In genomic region chr7:124131312-124131711, GRCm38 (mm10) we compare ENCODE assay signal across 8 mouse cellular contexts.
A peak's percentile ranks its signal among the peaks of the same experiment; 100 is the strongest.
DNase-seq lines count a peak whose midpoint lies in the region; ATAC-seq lines count a peak whose summit lies in the region.

No protein-coding gene starts in this region.

- no peak overlapping the region for H3K9ac ChIP-seq in intestine, embryonic 16.5 days (ENCODE audit: low read depth, low read length)

- DNase-seq in adrenal gland, postnatal 25 days = peak; percentile 8
- DNase-seq in adrenal gland, adult 2 months = no peak
- DNase-seq in brain, adult 2 months (ENCODE audit: low read depth, low spot score) = peak; percentile 97
- DNase-seq in frontal cortex, postnatal 14 days (ENCODE audit: low spot score in 2 of 2) = peak; percentile 32 to 50
- peak; percentile 74 to 77 for DNase-seq in layer of hippocampus, postnatal 36 days
- peak; percentile 18 for DNase-seq in retina, postnatal 1 day
- DNase-seq in MN1 (ENCODE audit: low spot score) = no peak

- H3K27ac ChIP-seq in intestine, embryonic 16.5 days (ENCODE audit: low read length) = no peak overlapping the region

- no peaks in the 10 kb centered on the region for H3K36me3 ChIP-seq in intestine, embryonic 16.5 days (ENCODE audit: control insufficient read depth, insufficient read depth, low read length)

- H3K9me3 ChIP-seq in intestine, embryonic 16.5 days (ENCODE audit: control insufficient read depth, low read length) = no peaks in the 10 kb centered on the region

- no peak overlapping the region for H3K4me3 ChIP-seq in intestine, embryonic 16.5 days (ENCODE audit: low read length)

- ATAC-seq in intestine, embryonic 16.5 days = no peak

- H3K4me2 ChIP-seq in intestine, embryonic 16.5 days (ENCODE audit: low read depth, low read length) = no peak overlapping the region

- WGBS in intestine, embryonic 16.5 days = 66% methylated on average over 7 of the region's 7 CpGs

- no peaks in the 10 kb centered on the region for H3K27me3 ChIP-seq in intestine, embryonic 16.5 days (replicated peaks; ENCODE audit: control insufficient read depth, insufficient read depth, low read length)

- H3K4me1 ChIP-seq in intestine, embryonic 16.5 days (ENCODE audit: control insufficient read depth, insufficient read depth, low read length) = no peaks in the 10 kb centered on the region

Comparison
In these comparisons a context has a peak if more than half of its experiments do, and no peak if none do; other contexts are left out.
1. DNase-seq: peak in adrenal gland, postnatal 25 days (single experiment), brain, adult 2 months (single experiment), frontal cortex, postnatal 14 days (2 of 2), layer of hippocampus, postnatal 36 days (2 of 2) and retina, postnatal 1 day (single experiment); none in adrenal gland, adult 2 months (single experiment) and MN1 (single experiment).